Mouse (Mus musculus) MEL (cell line): ENCODE measurements around the gene Emilin1. TPM values are rescaled to one million over a fixed set of nuclear protein-coding genes. Genes with fewer than 3 reads are reported as not detected.

Source experiments
- DNase-seq: peaks from one replicate; pipeline ENCODE4 v3.0.0; 2011; ENCODE audit warnings: low read depth, low spot score
- H3K27ac ChIP-seq: 2 replicates; pipeline ENCODE4 v1.5.1; 2012; ENCODE audit warnings: low read depth, mild to moderate bottlenecking, control low read depth, low read length, moderate library complexity; ENCODE audit not compliant: control insufficient read depth
- H3K27me3 ChIP-seq, 2 experiments: fragments of 150-350 bp in 1 of 2; sonication (generic) in 1 of 2; 2 replicates each; pipeline ENCODE4 v1.6.1; 2012; ENCODE audit warnings: low read length in 2 of 2, mild to moderate bottlenecking in 2 of 2, improper control_type of control experiment in 1 of 2, moderate library complexity in 1 of 2; ENCODE audit not compliant: insufficient read depth in 2 of 2, control insufficient read depth in 1 of 2
- H3K36me3 ChIP-seq, 2 experiments: 2 replicates each; pipeline ENCODE4 v1.6.1; 2012 to 2014; ENCODE audit warnings: low read length in 2 of 2, improper control_type of control experiment in 1 of 2, inconsistent platforms in 1 of 2, mild to moderate bottlenecking in 1 of 2; ENCODE audit not compliant: insufficient read depth in 2 of 2, control insufficient read depth in 1 of 2
- H3K4me1 ChIP-seq, 2 experiments: fragments of 150-350 bp in 1 of 2; sonication (generic) in 1 of 2; 2 replicates each; pipeline ENCODE4 v1.6.1; 2012; ENCODE audit warnings: low read length in 2 of 2, improper control_type of control experiment in 1 of 2, mild to moderate bottlenecking in 1 of 2; ENCODE audit not compliant: insufficient read depth in 2 of 2, control insufficient read depth in 1 of 2
- H3K4me3 ChIP-seq, 2 experiments: fragments of 150-350 bp in 1 of 2; sonication (generic) in 1 of 2; 2 replicates each; pipeline ENCODE4 v1.5.1; 2012; ENCODE audit warnings: low read depth in 2 of 2, low read length in 2 of 2, mild to moderate bottlenecking in 2 of 2, moderate library complexity in 2 of 2, control low read depth in 1 of 2, improper control_type of control experiment in 1 of 2; ENCODE audit not compliant: control insufficient read depth in 1 of 2, insufficient read depth in 1 of 2
- H3K79me2 ChIP-seq: 2 replicates; pipeline ENCODE4 v1.6.1; 2012; ENCODE audit warnings: mild to moderate bottlenecking, low read length, moderate library complexity; ENCODE audit not compliant: control insufficient read depth, poor library complexity, insufficient read depth
- H3K9ac ChIP-seq: 2 replicates; pipeline ENCODE4 v1.6.1; 2012; ENCODE audit warnings: low read depth, mild to moderate bottlenecking, control low read depth, low read length, moderate library complexity; ENCODE audit not compliant: control insufficient read depth, poor library complexity, severe bottlenecking
- H3K9me3 ChIP-seq: fragments of 150-350 bp; sonication (generic); replicated peaks from 2 replicates; pipeline ENCODE4 v1.6.1; 2012; ENCODE audit warnings: mild to moderate bottlenecking, low read length, improper control_type of control experiment, moderate library complexity; ENCODE audit not compliant: insufficient read depth
- CHD1 ChIP-seq: IDR thresholded peaks from 2 replicates; pipeline ENCODE4 v1.6.1; 2012; ENCODE audit warnings: low read depth, mild to moderate bottlenecking, inconsistent platforms, low read length, improper control_type of control experiment
- CTCF ChIP-seq, 3 experiments: IDR thresholded peaks in 2 of 3; conservative IDR thresholded peaks in 1 of 3; 2 replicates each; pipeline ENCODE4 v1.5.1; 2011 to 2012; ENCODE audit warnings: low read length in 3 of 3, low read depth in 2 of 3, mild to moderate bottlenecking in 2 of 3, improper control_type of control experiment in 1 of 3, inconsistent platforms in 1 of 3, mixed read lengths in 1 of 3, moderate library complexity in 1 of 3; ENCODE audit not compliant: control insufficient read depth in 1 of 3, insufficient read depth in 1 of 3, poor library complexity in 1 of 3, severe bottlenecking in 1 of 3
- E2F4 ChIP-seq: IDR thresholded peaks from 2 replicates; pipeline ENCODE4 v1.6.1; 2011; ENCODE audit warnings: low read depth, low read length, improper control_type of control experiment, borderline replicate concordance
- ELF1 ChIP-seq: IDR thresholded peaks from 2 replicates; pipeline ENCODE4 v1.6.1; 2014; ENCODE audit warnings: low read depth, mild to moderate bottlenecking, inconsistent platforms, low read length, improper control_type of control experiment, moderate library complexity
- ETS1 ChIP-seq: IDR thresholded peaks from 2 replicates; pipeline ENCODE4 v1.6.1; 2012; ENCODE audit warnings: low read depth, mild to moderate bottlenecking, inconsistent platforms, low read length, improper control_type of control experiment, moderate library complexity
- GATA1 ChIP-seq: IDR thresholded peaks from 2 replicates; pipeline ENCODE4 v1.6.1; 2011; ENCODE audit warnings: low read depth, low read length, improper control_type of control experiment
- JUND ChIP-seq: IDR thresholded peaks from 2 replicates; pipeline ENCODE4 v1.6.1; 2011; ENCODE audit warnings: low read depth, mild to moderate bottlenecking, improper control_type of control experiment, low read length
- KAT2A ChIP-seq: conservative IDR thresholded peaks from 2 replicates; pipeline ENCODE4 v1.6.1; 2012; ENCODE audit warnings: low read depth, low read length, improper control_type of control experiment, inconsistent platforms
- MAZ ChIP-seq: IDR thresholded peaks from 2 replicates; pipeline ENCODE4 v1.6.1; 2012; ENCODE audit warnings: low read depth, mild to moderate bottlenecking, inconsistent platforms, low read length, improper control_type of control experiment
- MYB ChIP-seq: IDR thresholded peaks from 2 replicates; pipeline ENCODE4 v1.6.1; 2011; ENCODE audit warnings: mild to moderate bottlenecking, low read depth, low read length, improper control_type of control experiment
- MYC ChIP-seq: IDR thresholded peaks from 2 replicates; pipeline ENCODE4 v1.6.1; 2011; ENCODE audit warnings: low read depth, mild to moderate bottlenecking, low read length, improper control_type of control experiment, moderate library complexity
- POLR2AphosphoS5 ChIP-seq: IDR thresholded peaks from 2 replicates; pipeline ENCODE4 v1.6.1; 2012; ENCODE audit warnings: low read depth, borderline replicate concordance, mild to moderate bottlenecking, inconsistent platforms, low read length, moderate library complexity, mixed read lengths
- RAD21 ChIP-seq: IDR thresholded peaks from 2 replicates; pipeline ENCODE4 v1.6.1; 2011; ENCODE audit warnings: mild to moderate bottlenecking, low read depth, low read length, improper control_type of control experiment
- RCOR1 ChIP-seq: IDR thresholded peaks from 2 replicates; pipeline ENCODE4 v1.6.1; 2012; ENCODE audit warnings: low read depth, mild to moderate bottlenecking, inconsistent platforms, low read length, improper control_type of control experiment
- SMC3 ChIP-seq: IDR thresholded peaks from 2 replicates; pipeline ENCODE4 v1.6.1; 2011; ENCODE audit warnings: low read depth, low read length, improper control_type of control experiment
- TBP ChIP-seq: IDR thresholded peaks from 2 replicates; pipeline ENCODE4 v1.8.0; 2011; ENCODE audit warnings: low read depth, low read length, improper control_type of control experiment
- TCF12 ChIP-seq: IDR thresholded peaks from 2 replicates; pipeline ENCODE4 v1.6.1; 2014; ENCODE audit warnings: low read depth, mild to moderate bottlenecking, inconsistent platforms, low read length, improper control_type of control experiment, moderate library complexity
- UBTF ChIP-seq: IDR thresholded peaks from 2 replicates; pipeline ENCODE4 v1.6.1; 2012; ENCODE audit warnings: low read depth, mild to moderate bottlenecking, inconsistent platforms, low read length, improper control_type of control experiment, moderate library complexity, borderline replicate concordance; ENCODE audit not compliant: insufficient read depth
- USF1 ChIP-seq: IDR thresholded peaks from 2 replicates; pipeline ENCODE4 v1.6.1; 2014; ENCODE audit warnings: low read depth, mild to moderate bottlenecking, inconsistent platforms, low read length, improper control_type of control experiment, moderate library complexity
- ZC3H11A ChIP-seq: IDR thresholded peaks from 2 replicates; pipeline ENCODE4 v1.6.1; 2012; ENCODE audit warnings: low read depth, mild to moderate bottlenecking, inconsistent platforms, low read length, improper control_type of control experiment
- ZKSCAN1 ChIP-seq: IDR thresholded peaks from 2 replicates; pipeline ENCODE4 v1.6.1; 2012; ENCODE audit warnings: low read depth, mild to moderate bottlenecking, inconsistent platforms, low read length, improper control_type of control experiment, moderate library complexity
- ZMIZ1 ChIP-seq: IDR thresholded peaks from 2 replicates; pipeline ENCODE4 v1.6.1; 2012; ENCODE audit warnings: low read depth, mild to moderate bottlenecking, inconsistent platforms, low read length, improper control_type of control experiment, moderate library complexity
- polyA plus RNA-seq, 2 experiments: library from polyadenylated mRNA; stranded (reverse) in 1 of 2; unstranded in 1 of 2; fragments of >175 nt in 1 of 2; fragments of >200 nt in 1 of 2; gene quantifications; 2 replicates each; pipeline versions ENCODE4 v1.2.1 to v1.2.4; 2012; ENCODE audit warnings: low replicate concordance in 2 of 2, low read depth in 1 of 2; ENCODE audit not compliant: insufficient read length in 2 of 2, insufficient read depth in 1 of 2, missing spikeins in 1 of 2
- total RNA-seq: library from RNA; depleted of rRNA; stranded (reverse); fragments of 300-350 nt; gene quantifications from 2 replicates; pipeline ENCODE4 v1.2.3, GENCODE M21; 2012

The Emilin1 gene
- total and polyA plus RNA-seq, 3 experiments, result 1.3 to 2.0 TPM; not detected in 1

- TF ChIP-seq KAT2A (no peak), ETS1 (peak; percentile 85), ZKSCAN1 (no peak), SMC3 (no peak), ZC3H11A (no peak)
- TF ChIP-seq, all 39 proteins: peak for 17
Observed at GRCm38 (mm10) chr5:30961545-30962505, 48.6 kb downstream of the Emilin1 start (continued).

GRCm38 (mm10) chr5:30963916-30964315 lies 50.7 kb downstream of the Emilin1 start:
- H3K36me3 ChIP-seq, result peaks cover 0 to 23% of the 10 kb centered on the region in 2 experiments; a peak in 2 of 4 replicates
- peaks cover 12% of the 10 kb centered on the region for H3K79me2 ChIP-seq
- 0 out of 4 replicates have a peak, but pooled peaks cover 0 to 2% of the 10 kb centered on the region in 2 experiments for H3K27me3 ChIP-seq
- H3K4me1 ChIP-seq, result peaks cover 5 to 23% of the 10 kb centered on the region in 2 experiments
- TF ChIP-seq GATA1, result no peak
- no peak for TF ChIP-seq RCOR1
- no peak for TF ChIP-seq ZMIZ1
- no peak for TF ChIP-seq TCF12
- TF ChIP-seq JUND, result no peak
- TF ChIP-seq MAZ, result no peak
- TF ChIP-seq KAT2A, result no peak
- no peak for TF ChIP-seq UBTF
- no peak for TF ChIP-seq SMC3
- no peak for TF ChIP-seq MYB
- TF ChIP-seq TBP, result no peak
- no peak for TF ChIP-seq CTCF (IDR thresholded peaks at IDR 0.05 in 2 of 3, conservative IDR thresholded peaks at IDR 0.05 in 1 of 3; ENCODE audit: control insufficient read depth in 1 of 3, insufficient read depth in 1 of 3, low read depth in 2 of 3, low read length in 3 of 3, poor library complexity in 1 of 3, severe bottlenecking in 1 of 3)
- no peak for TF ChIP-seq ELF1
- TF ChIP-seq MYC, result no peak
- no peak for TF ChIP-seq POLR2AphosphoS5
- no peak for TF ChIP-seq CHD1
- TF ChIP-seq USF1, result no peak
- no peak for TF ChIP-seq E2F4
- TF ChIP-seq RAD21, result no peak
- H3K27ac ChIP-seq, result no peak overlapping the region
- H3K9me3 ChIP-seq, result no peaks in the 10 kb centered on the region
- no peak overlapping the region for H3K4me3 ChIP-seq
- no peak overlapping the region for H3K9ac ChIP-seq
- no peak for DNase-seq
